Mouse (Mus musculus) intestine, postnatal 0 days (tissue): ENCODE measurements around the gene Atad2b. TPM values are rescaled to one million over a fixed set of nuclear protein-coding genes. Genes with fewer than 3 reads are reported as not detected.

ENCODE experiments used
- ATAC-seq: fragments of 200-750 bp; cut with Nextera tagmentation; 2 replicates; pipeline ENCODE4 v1.8.0; 2017; ENCODE audit warnings: mild to moderate bottlenecking, moderate TSS enrichment, moderate library complexity
- H3K27ac ChIP-seq: fragments of 300-500 bp; sonication (generic); 2 replicates; pipeline ENCODE4 v1.5.1; 2014; ENCODE audit warnings: mild to moderate bottlenecking, low read depth, low read length, moderate library complexity
- H3K27me3 ChIP-seq: fragments of 300-500 bp; sonication (generic); replicated peaks from 2 replicates; pipeline ENCODE4 v1.6.1; 2014; ENCODE audit warnings: low read length, mixed read lengths; ENCODE audit not compliant: control insufficient read depth, insufficient read depth
- H3K36me3 ChIP-seq: fragments of 300-500 bp; sonication (generic); 2 replicates; pipeline ENCODE4 v1.6.1; 2014; ENCODE audit warnings: mild to moderate bottlenecking, moderate library complexity; ENCODE audit not compliant: control insufficient read depth, insufficient read depth
- H3K4me1 ChIP-seq: fragments of 300-500 bp; sonication (generic); replicated peaks from 2 replicates; pipeline ENCODE4 v1.6.1; 2014; ENCODE audit warnings: antibody characterized with exemption, low read length, mixed read lengths; ENCODE audit not compliant: control insufficient read depth, insufficient read depth
- H3K4me2 ChIP-seq: fragments of 300-500 bp; sonication (generic); replicated peaks from 2 replicates; pipeline ENCODE4 v1.6.1; 2014; ENCODE audit warnings: low read depth, mild to moderate bottlenecking, moderate library complexity
- H3K4me3 ChIP-seq: fragments of 300-500 bp; sonication (generic); 2 replicates; pipeline ENCODE4 v1.5.1; 2014; ENCODE audit warnings: low read depth, low read length
- H3K9ac ChIP-seq: fragments of 300-500 bp; sonication (generic); 2 replicates; pipeline ENCODE4 v1.6.1; 2014; ENCODE audit warnings: mild to moderate bottlenecking, low read depth, low read length
- H3K9me3 ChIP-seq: fragments of 300-500 bp; sonication (generic); 2 replicates; pipeline ENCODE4 v1.6.1; 2016; ENCODE audit warnings: mixed run types; ENCODE audit not compliant: control insufficient read depth
- CTCF ChIP-seq: sonication (generic); IDR thresholded peaks from 2 replicates; pipeline ENCODE4 v1.5.1; 2016; ENCODE audit warnings: low read depth, mild to moderate bottlenecking, control low read depth, antibody characterized with exemption, moderate library complexity
- WGBS: fragments of 180-500 bp; shearing (Covaris S2); extraction: QIAGEN DNeasy Blood & Tissue Kit; methylation state at CpG from one replicate; pipeline ENCODE4 v1.1.7; 2014; 5-methylcytosine and 5-hydroxymethylcytosine counted together
- polyA plus RNA-seq: library from polyadenylated mRNA; unstranded; fragments of >200 nt; fragmentation: Nextera tagmentation; extraction: Ambion mirVana; gene quantifications from 2 replicates; pipeline ENCODE4 v1.2.1, GENCODE M21; 2015

Atad2b gene
- polyA plus RNA-seq, 1 experiment from 2014 or later: 5.5 TPM

- Histone ChIP-seq H3K4me2 (no peak overlapping the region), H3K27me3 (no peaks in the 10 kb centered on the region), H3K4me3 (no peak overlapping the region), H3K9ac (no peak overlapping the region), H3K9me3 (no peaks in the 10 kb centered on the region), H3K4me1 (no peaks in the 10 kb centered on the region), H3K36me3 (no peaks in the 10 kb centered on the region), H3K27ac (no peak overlapping the region)
- no peak for ATAC-seq
- WGBS: 94% methylated on average over 5 of the region's 5 CpGs
- no peak for TF ChIP-seq CTCF
Observed at GRCm38 (mm10) chr12:5084714-5085113, 167.6 kb downstream of the Atad2b start.

DNA sequence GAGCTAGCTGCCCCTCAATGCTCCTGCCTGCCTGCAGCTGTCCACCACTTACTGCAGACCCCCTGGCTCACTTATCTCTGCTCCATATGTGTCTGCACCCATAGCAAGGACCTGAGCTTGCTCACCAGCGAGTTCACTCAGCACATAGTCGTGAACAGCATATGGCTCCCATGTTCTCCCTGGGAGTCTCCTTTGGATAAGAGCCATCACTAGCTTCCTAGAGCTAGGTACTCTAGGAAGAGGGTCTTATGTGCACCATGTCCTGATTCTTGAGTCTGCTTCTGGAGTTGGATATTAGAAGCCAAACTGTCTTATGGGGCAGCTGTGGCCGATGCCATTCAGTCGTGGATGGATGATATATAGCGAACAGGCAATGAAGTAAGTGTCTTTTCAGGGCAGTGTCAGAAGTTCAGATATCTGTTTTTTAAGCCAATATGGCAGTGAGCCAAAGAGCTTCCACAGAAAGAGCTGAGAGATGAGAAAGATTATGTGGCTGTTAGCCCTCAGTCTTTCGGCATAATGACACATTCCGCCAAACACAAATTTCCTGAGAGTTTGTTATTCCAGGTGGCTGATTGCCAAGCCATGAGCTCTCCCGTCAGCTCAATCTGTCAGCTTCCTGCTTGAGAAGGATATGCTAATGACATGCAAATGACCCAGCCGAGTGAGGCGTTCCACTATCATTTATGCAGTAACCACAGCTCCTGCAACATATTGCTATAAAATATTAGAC is 170.8 kb downstream of the Atad2b start:
- Histone ChIP-seq H3K4me1 (no peaks in the 10 kb centered on the region), H3K27ac (no peak overlapping the region), H3K9ac (no peak overlapping the region), H3K36me3 (no peaks in the 10 kb centered on the region), H3K27me3 (no peaks in the 10 kb centered on the region), H3K9me3 (no peaks in the 10 kb centered on the region), H3K4me3 (no peak overlapping the region), H3K4me2 (no peak overlapping the region)
- TF ChIP-seq CTCF: no peak
- WGBS: 28% methylated on average over 10 of the region's 10 CpGs
- ATAC-seq: no peak

DNA sequence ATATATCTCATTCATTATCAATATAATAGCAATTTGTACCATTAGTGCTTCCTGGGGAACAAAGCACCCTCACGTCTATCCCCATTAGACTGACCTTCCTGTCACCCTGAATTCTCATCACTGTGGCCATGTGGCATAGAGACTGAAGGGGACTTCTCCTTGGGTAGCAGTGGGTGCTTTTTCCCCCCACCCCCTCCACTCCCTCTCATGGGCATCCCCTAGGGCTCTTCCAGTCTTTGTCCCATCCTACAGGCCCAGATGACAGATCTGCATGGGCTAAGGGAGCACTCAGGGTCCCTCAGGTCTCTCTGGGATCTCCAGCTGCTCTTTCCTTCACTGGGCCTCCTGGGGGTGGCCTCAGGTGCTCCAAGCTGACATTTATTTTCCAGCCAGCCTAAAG is 171.5 kb downstream of the Atad2b start:
- no peak overlapping the region for H3K27ac ChIP-seq
- no peak for ATAC-seq
- 61% methylated on average over 1 of the region's 1 CpGs for WGBS

More for the DNA sequence above, 171.5 kb downstream of the Atad2b start:
- H3K9ac ChIP-seq: no peak overlapping the region
- no peaks in the 10 kb centered on the region for H3K36me3 ChIP-seq
- no peaks in the 10 kb centered on the region for H3K9me3 ChIP-seq
- no peak overlapping the region for H3K4me3 ChIP-seq
- TF ChIP-seq CTCF: no peak
- H3K4me1 ChIP-seq: no peaks in the 10 kb centered on the region
- no peak overlapping the region for H3K4me2 ChIP-seq
- H3K27me3 ChIP-seq: no peaks in the 10 kb centered on the region

Other genes starting within 250 kb of the Atad2b start
- gene Fam228a, start 178.9 kb upstream of the Atad2b start, polyA plus RNA-seq: 0.07 TPM in 1 of 2 replicates, not detected in the other
- 0.97 and 1.0 TPM in 2 replicates for gene Pfn4, start 148.3 kb upstream of the Atad2b start, polyA plus RNA-seq
- 0.67 and 1.0 TPM in 2 replicates for gene Fam228b, start 148.1 kb upstream of the Atad2b start, polyA plus RNA-seq
- 367 and 375 TPM in 2 replicates for gene Sf3b6, start 99.8 kb upstream of the Atad2b start, polyA plus RNA-seq
- 16.2 and 20.6 TPM in 2 replicates for gene Fkbp1b, start 75.8 kb upstream of the Atad2b start, polyA plus RNA-seq
- 7.3 and 8.7 TPM in 2 replicates for gene Wdcp, start 74.0 kb upstream of the Atad2b start, polyA plus RNA-seq
- 0.55 and 0.61 TPM in 2 replicates for gene Mfsd2b, start 43.0 kb upstream of the Atad2b start, polyA plus RNA-seq
- 45.0 and 49.3 TPM in 2 replicates for gene Ubxn2a, start 9.6 kb upstream of the Atad2b start, polyA plus RNA-seq